Mouse (Mus musculus): Measurements from ENCODE around the gene Csnk1g1.

Gene Csnk1g1

GRCm38 (mm10) chr9:65908394-65909300 lies at the start of gene Csnk1g1, which contains the start of gene Trip4:
TSS of gene Csnk1g1 (plus strand) at chr9:65908924.
TSS of gene Trip4 (minus strand) at chr9:65908794.
- H3K36me3 ChIP-seq (ENCODE audit: control insufficient read depth, insufficient read depth, low read length, poor library complexity, severe bottlenecking): 0 out of 2 replicates have a peak, but pooled peaks cover 2% of the 10 kb centered on the region
- H3K27me3 ChIP-seq (ENCODE audit: control insufficient read depth, insufficient read depth, low read length, poor library complexity, severe bottlenecking): no peaks in the 10 kb centered on the region
- peak; percentile 97 for DNase-seq (ENCODE audit: low read depth, low spot score)

GRCm38 (mm10) chr9:65859656-65860055 lies 49.1 kb upstream of the Csnk1g1 start:
- Histone ChIP-seq H3K27me3 (ENCODE audit: control insufficient read depth, insufficient read depth, low read length, poor library complexity, severe bottlenecking) (no peaks in the 10 kb centered on the region), H3K36me3 (ENCODE audit: control insufficient read depth, insufficient read depth, low read length, poor library complexity, severe bottlenecking) (peaks cover 13% of the 10 kb centered on the region)
- DNase-seq (ENCODE audit: low read depth, low spot score): no peak

GRCm38 (mm10) chr9:65884564-65885315 lies 24.0 kb upstream of the Csnk1g1 start:
- Histone ChIP-seq H3K27me3 (ENCODE audit: control insufficient read depth, insufficient read depth, low read length, poor library complexity, severe bottlenecking) (no peaks in the 10 kb centered on the region), H3K36me3 (ENCODE audit: control insufficient read depth, insufficient read depth, low read length, poor library complexity, severe bottlenecking) (no peaks in the 10 kb centered on the region)
- DNase-seq (ENCODE audit: low read depth, low spot score): peak; percentile 87

GRCm38 (mm10) chr9:65890143-65890628 lies 18.5 kb upstream of the Csnk1g1 start, which contains the start of gene Pclaf:
TSS of gene Pclaf (plus strand) at chr9:65890237.
- Histone ChIP-seq H3K36me3 (ENCODE audit: control insufficient read depth, insufficient read depth, low read length, poor library complexity, severe bottlenecking) (no peaks in the 10 kb centered on the region), H3K27me3 (ENCODE audit: control insufficient read depth, insufficient read depth, low read length, poor library complexity, severe bottlenecking) (no peaks in the 10 kb centered on the region)
- DNase-seq (ENCODE audit: low read depth, low spot score): peak; percentile 84

- no peaks in the 10 kb centered on the region for H3K27me3 ChIP-seq (ENCODE audit: control insufficient read depth, insufficient read depth, low read length, poor library complexity, severe bottlenecking)
- DNase-seq (ENCODE audit: low read depth, low spot score): peak; percentile 24
- no peaks in the 10 kb centered on the region for H3K36me3 ChIP-seq (ENCODE audit: control insufficient read depth, insufficient read depth, low read length, poor library complexity, severe bottlenecking)
Measured at GRCm38 (mm10) chr9:65891126-65891525, 17.6 kb upstream of the Csnk1g1 start.

GRCm38 (mm10) chr9:65896977-65897376 lies 11.7 kb upstream of the Csnk1g1 start:
- Histone ChIP-seq H3K36me3 (ENCODE audit: control insufficient read depth, insufficient read depth, low read length, poor library complexity, severe bottlenecking) (no peaks in the 10 kb centered on the region), H3K27me3 (ENCODE audit: control insufficient read depth, insufficient read depth, low read length, poor library complexity, severe bottlenecking) (no peaks in the 10 kb centered on the region)
- no peak for DNase-seq (ENCODE audit: low read depth, low spot score)

- no peaks in the 10 kb centered on the region for H3K36me3 ChIP-seq (ENCODE audit: control insufficient read depth, insufficient read depth, low read length, poor library complexity, severe bottlenecking)
- DNase-seq (ENCODE audit: low read depth, low spot score): peak; percentile 17
- H3K27me3 ChIP-seq (ENCODE audit: control insufficient read depth, insufficient read depth, low read length, poor library complexity, severe bottlenecking): no peaks in the 10 kb centered on the region
Measured at GRCm38 (mm10) chr9:65902879-65903278, 5.8 kb upstream of the Csnk1g1 start.

- H3K27me3 ChIP-seq (ENCODE audit: control insufficient read depth, insufficient read depth, low read length, poor library complexity, severe bottlenecking): no peaks in the 10 kb centered on the region
- peak; percentile 43 for DNase-seq (ENCODE audit: low read depth, low spot score)
- no peaks in the 10 kb centered on the region for H3K36me3 ChIP-seq (ENCODE audit: control insufficient read depth, insufficient read depth, low read length, poor library complexity, severe bottlenecking)
Measured at GRCm38 (mm10) chr9:65903419-65903818, 5.3 kb upstream of the Csnk1g1 start.

- DNase-seq (ENCODE audit: low read depth, low spot score): peak; percentile 53
- 0 out of 2 replicates have a peak, but pooled peaks cover 2% of the 10 kb centered on the region for H3K36me3 ChIP-seq (ENCODE audit: control insufficient read depth, insufficient read depth, low read length, poor library complexity, severe bottlenecking)
- H3K27me3 ChIP-seq (ENCODE audit: control insufficient read depth, insufficient read depth, low read length, poor library complexity, severe bottlenecking): no peaks in the 10 kb centered on the region
Measured at GRCm38 (mm10) chr9:65909301-65909801, 627 bp downstream of the Csnk1g1 start.

GRCm38 (mm10) chr9:65909837-65910236 lies 1.1 kb downstream of the Csnk1g1 start:
- no peaks in the 10 kb centered on the region for H3K27me3 ChIP-seq (ENCODE audit: control insufficient read depth, insufficient read depth, low read length, poor library complexity, severe bottlenecking)
- no peak for DNase-seq (ENCODE audit: low read depth, low spot score)

GRCm38 (mm10) chr9:65913976-65914375 lies 5.3 kb downstream of the Csnk1g1 start:
- Histone ChIP-seq H3K36me3 (ENCODE audit: control insufficient read depth, insufficient read depth, low read length, poor library complexity, severe bottlenecking) (0 out of 2 replicates have a peak, but pooled peaks cover 2% of the 10 kb centered on the region), H3K27me3 (ENCODE audit: control insufficient read depth, insufficient read depth, low read length, poor library complexity, severe bottlenecking) (no peaks in the 10 kb centered on the region)
- DNase-seq (ENCODE audit: low read depth, low spot score): no peak

More at GRCm38 (mm10) chr9:65909837-65910236, 1.1 kb downstream of the Csnk1g1 start:
- 0 out of 2 replicates have a peak, but pooled peaks cover 2% of the 10 kb centered on the region for H3K36me3 ChIP-seq (ENCODE audit: control insufficient read depth, insufficient read depth, low read length, poor library complexity, severe bottlenecking)

- no peaks in the 10 kb centered on the region for H3K27me3 ChIP-seq (ENCODE audit: control insufficient read depth, insufficient read depth, low read length, poor library complexity, severe bottlenecking)
- no peak for DNase-seq (ENCODE audit: low read depth, low spot score)
- no peaks in the 10 kb centered on the region for H3K36me3 ChIP-seq (ENCODE audit: control insufficient read depth, insufficient read depth, low read length, poor library complexity, severe bottlenecking)
Measured at GRCm38 (mm10) chr9:65917015-65917414, 8.3 kb downstream of the Csnk1g1 start.

GRCm38 (mm10) chr9:65928456-65928855 lies 19.7 kb downstream of the Csnk1g1 start:
- DNase-seq (ENCODE audit: low read depth, low spot score): no peak
- no peaks in the 10 kb centered on the region for H3K36me3 ChIP-seq (ENCODE audit: control insufficient read depth, insufficient read depth, low read length, poor library complexity, severe bottlenecking)

GRCm38 (mm10) chr9:65929826-65930225 lies 21.1 kb downstream of the Csnk1g1 start:
- Histone ChIP-seq H3K27me3 (ENCODE audit: control insufficient read depth, insufficient read depth, low read length, poor library complexity, severe bottlenecking) (no peaks in the 10 kb centered on the region), H3K36me3 (ENCODE audit: control insufficient read depth, insufficient read depth, low read length, poor library complexity, severe bottlenecking) (no peaks in the 10 kb centered on the region)
- no peak for DNase-seq (ENCODE audit: low read depth, low spot score)

More at GRCm38 (mm10) chr9:65928456-65928855, 19.7 kb downstream of the Csnk1g1 start:
- H3K27me3 ChIP-seq (ENCODE audit: control insufficient read depth, insufficient read depth, low read length, poor library complexity, severe bottlenecking): no peaks in the 10 kb centered on the region

Measured in splenic B cell, adult 2 months (primary cell).